Mouse (Mus musculus): ENCODE results near the gene Stk11ip.

Stk11ip gene

GRCm38 (mm10) chr1:75570403-75570802, 49.1 kb downstream of the Stk11ip start:
- no peak for DNase-seq (ENCODE audit: low spot score)

GRCm38 (mm10) chr1:75572776-75573175, 51.4 kb downstream of the Stk11ip start:
- no peak for DNase-seq (ENCODE audit: low spot score)

- no peak for DNase-seq (ENCODE audit: low spot score)
Measured at GRCm38 (mm10) chr1:75573715-75574114, 52.4 kb downstream of the Stk11ip start.

- no peak for DNase-seq (ENCODE audit: low spot score)
Measured at GRCm38 (mm10) chr1:75574476-75575310, 53.4 kb downstream of the Stk11ip start.

GRCm38 (mm10) chr1:75581936-75582624, 60.8 kb downstream of the Stk11ip start:
- no peak for DNase-seq (ENCODE audit: low spot score)

GRCm38 (mm10) chr1:75582625-75582956, 61.3 kb downstream of the Stk11ip start:
- no peak for DNase-seq (ENCODE audit: low spot score)

GRCm38 (mm10) chr1:75583034-75583433, 61.7 kb downstream of the Stk11ip start:
- no peak for DNase-seq (ENCODE audit: low spot score)

- DNase-seq (ENCODE audit: low spot score), result no peak
Measured at GRCm38 (mm10) chr1:75586791-75587190, 65.5 kb downstream of the Stk11ip start.

Data from T-cell, adult 2 months (primary cell).